Mouse (Mus musculus) skeletal muscle tissue, adult 2 months (tissue): ENCODE data around the gene Fam217b.
A peak's percentile ranks its signal among the peaks of the same experiment; 100 is the strongest.

Source experiments
- DNase-seq: peaks from one replicate; pipeline ENCODE4 v3.0.0-alpha.2; 2012; ENCODE audit warnings: low read depth, low spot score

Fam217b gene

DNA sequence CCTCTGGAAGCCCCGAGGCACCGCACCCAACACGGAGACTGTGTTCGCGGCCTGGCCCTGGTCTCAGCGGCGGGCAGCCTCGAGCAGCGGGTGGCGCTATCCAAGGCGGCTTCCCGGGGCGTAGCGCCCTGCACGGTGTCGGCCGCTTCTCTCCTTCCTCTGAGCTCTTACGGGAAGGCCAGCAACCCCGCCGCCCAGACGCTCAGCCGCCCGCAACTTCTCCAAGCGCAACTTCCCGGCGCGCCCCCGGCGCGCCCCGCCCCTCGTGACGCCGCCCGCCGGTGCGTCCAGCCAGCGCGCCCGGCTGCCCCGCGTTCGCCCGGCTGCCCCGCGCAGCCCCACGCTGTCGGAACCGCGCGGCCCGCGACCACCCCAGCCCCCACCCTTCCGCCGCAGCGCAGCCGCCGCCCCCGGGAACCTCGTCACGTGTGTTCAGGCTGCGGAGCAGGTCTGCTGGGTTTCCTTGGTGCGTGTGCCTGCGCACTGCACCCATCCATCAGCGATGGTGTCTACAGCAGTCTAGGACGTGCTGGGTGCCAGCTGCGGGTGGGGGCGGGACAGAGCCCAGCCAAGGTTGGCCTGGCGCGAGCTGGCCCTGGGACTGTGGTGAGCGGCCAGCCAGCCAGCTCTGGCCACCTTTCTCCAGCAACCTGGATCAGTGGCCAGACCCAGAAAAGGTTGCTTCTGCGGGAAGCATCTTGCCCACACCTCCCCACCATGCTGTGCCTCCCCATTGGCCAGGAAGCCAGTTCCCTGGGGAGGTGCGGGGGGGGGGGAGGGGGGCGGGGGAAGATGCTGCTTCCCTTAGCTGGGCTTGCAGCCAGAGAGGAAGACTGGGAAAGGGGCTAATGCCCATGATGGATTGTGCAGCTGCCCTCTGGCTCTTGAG is at the start of gene Fam217b, which contains the start of gene Ppp1r3d:
Fam217b (plus strand) TSS at position 264 of the 889 bp plus-strand sequence.
Ppp1r3d (minus strand) TSS at position 212 of the 889 bp plus-strand sequence.
- DNase-seq: peak; percentile 53

DNA sequence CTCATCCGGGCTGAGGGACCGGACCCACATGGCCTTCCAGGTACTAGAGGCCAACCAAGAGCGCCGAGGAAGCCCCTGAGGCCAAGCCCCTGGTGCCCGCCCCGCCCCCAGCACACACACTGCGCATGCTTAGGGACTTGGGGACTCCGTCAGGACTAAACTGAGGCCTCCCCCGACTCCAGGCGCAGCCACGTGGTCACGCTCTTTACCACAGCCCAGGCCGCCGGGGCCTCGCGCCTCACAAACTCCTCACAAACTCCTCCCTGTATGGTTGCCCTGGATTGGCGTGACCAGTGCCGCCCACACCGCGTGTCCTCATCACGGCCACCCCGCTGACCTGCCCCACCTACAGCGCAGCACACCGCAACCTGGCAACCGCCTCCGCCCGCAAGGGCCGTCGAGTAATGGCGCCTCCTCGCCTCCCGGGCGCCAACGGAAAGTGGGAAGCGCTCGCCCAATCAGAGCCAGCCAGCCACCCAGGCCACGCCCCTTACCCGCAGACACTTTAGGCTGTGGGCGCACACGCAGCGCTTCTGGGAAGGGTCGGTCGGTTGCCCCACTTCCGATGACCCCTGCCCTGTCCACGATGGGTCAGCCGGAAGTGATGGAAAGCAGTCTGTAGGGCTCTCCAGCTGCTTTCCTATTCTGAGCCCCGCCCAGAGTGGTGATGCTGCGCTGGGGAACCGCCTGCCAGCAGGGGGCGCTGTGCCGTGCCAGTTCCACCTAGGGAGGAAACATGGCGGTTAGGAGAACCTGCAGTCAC is 7.1 kb upstream of the Fam217b start, which contains the start of gene Sycp2:
Sycp2 (minus strand) TSS at position 633 of the 763 bp plus-strand sequence.
- no peak for DNase-seq

DNA sequence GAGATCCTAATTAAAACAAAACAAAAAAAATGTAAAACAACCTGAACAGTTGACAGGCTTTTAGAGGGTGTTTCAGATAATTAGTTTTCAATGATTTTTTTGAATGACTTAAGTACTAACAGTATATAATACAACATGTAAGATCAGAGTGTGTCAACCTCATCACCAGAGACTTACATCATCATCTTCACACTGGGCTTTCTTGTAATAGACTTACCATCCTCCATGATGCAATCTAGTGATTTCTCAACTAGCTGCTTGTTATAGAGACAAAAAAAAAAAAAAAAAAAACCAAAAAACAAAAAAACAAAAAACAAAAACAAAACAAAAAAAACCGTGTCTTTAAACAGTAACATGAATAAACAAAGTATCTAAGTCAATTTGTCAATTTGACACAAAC is 5.3 kb upstream of the Fam217b start:
- no peak for DNase-seq

DNA sequence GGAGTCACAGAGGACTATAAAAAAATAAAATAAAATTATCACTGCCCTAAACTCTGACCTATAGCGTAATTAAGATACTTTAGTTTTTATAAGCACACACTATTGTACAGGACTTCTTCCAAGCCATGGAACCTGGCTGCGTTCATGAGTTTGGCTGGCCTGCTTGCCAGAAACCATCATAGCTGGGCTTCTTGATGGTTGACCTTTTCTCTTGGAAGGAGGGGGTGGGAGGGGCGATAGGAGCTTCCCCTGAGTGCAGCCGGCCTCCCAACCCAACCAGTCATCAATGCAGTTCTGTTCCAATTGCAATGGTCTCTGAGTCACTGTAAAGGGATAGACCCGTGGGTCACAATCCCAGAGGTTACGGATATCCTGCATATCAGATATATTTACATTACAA is 4.0 kb upstream of the Fam217b start:
- DNase-seq: no peak

DNA sequence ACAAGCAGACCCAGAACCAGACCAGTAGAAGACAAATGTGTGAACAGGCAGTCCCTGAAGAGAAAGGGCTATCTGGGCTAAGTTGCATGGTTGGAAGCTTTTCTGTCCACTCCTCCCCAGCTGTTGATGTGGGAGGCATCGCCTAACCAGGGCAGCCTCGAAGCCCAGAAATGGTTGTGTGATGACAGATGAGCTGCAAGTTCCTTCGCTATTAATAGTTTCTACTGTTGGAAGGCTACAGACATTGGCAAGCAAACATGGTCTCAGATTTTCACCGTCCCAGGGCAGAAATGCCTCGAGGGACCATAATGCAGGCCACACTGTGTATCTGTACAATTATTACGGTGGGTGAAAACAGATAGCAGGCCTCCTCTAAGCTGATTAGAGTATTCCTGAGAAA is 1.7 kb upstream of the Fam217b start:
- peak; percentile 83 for DNase-seq

DNA sequence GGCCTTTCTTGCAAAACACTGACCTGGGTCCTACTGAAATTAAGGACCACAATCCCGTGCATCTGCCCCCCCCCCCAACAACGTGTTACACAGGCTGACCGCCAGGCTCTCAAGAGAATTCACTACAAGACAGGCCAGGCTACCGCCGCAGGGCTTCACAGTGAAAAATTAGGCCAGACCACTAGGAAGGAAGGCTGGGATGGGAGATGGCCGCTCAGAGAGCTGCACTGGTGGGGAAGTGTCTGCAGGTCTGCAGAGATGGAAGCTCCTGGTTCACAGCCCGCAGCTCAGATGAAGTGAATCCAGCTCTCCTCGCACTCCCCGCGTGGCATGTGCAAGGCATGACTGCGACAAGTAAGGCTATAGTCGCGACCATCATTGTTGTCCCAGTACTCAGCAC is 1.2 kb upstream of the Fam217b start:
- no peak for DNase-seq

DNA sequence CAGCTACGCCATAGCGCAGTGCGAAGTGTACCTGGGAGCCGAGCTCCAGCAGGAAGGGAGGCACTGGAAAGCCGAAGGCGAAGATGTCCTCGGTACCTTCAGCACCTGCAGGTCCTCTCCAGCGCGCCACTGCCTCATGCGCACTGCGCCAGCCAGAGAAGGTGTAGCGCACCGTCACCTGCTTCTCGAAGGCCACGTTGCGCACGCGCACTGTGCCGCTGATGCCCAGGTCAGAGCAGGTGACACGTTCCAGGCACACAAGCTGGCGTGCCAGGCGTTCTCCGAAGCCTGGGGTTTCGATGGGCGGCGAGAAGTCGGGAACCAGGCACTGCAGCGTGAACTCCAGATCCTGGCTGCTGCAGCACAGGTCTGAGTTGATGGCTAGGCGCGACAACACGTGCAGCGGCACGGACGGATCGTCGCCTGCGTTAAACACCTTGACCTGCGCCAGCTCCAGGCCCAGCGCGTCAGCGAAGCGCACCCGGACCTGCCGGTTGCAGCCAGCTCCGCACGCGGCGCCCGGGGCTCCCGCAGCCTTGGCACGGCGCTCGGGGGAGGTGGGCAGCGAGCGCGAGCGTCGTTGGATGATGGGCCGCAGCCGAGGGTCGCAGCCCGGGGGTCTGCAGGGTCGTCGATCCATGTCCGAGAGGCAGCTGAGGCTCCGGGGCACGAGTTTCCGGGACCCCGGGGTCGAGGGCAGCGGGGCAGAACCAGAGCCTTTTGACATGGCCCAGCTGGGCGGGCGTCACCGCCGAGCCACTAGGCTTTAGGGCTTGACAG is 653 bp upstream of the Fam217b start:
- DNase-seq: no peak

DNA sequence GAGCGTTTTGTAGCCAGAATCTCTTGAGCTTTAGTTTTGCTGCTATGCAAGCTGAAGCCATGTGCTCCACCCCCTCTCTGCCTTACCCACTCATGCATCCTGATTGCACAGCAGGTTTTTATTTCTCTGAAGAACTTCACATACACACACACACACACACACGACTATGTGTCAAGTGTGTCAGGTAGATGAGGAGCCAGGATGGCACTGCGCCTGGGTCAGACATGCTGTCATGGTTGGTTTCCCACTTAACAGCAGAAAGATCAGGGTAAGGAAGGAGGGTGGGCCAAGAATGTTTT is 775 bp downstream of the Fam217b start:
- no peak for DNase-seq

DNA sequence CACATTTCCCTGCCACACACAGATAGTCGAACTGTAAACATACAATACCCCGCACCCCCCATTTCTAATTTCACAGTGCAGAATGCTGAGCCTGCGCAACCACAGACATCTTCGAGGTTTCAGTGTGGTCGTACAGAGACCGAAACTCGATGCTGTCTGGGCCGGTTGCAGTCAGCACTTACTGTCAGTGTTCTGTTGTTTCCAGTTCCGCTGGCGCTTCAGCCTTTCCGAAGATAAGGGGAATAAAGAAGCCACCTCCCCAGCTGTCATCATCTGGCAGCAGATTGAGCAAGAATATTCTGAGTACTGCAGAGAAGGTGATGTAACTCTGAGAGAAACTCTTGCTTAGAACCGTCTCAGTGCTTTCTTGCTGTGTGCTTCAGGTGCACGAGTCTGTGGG is 2.1 kb downstream of the Fam217b start:
- no peak for DNase-seq

DNA sequence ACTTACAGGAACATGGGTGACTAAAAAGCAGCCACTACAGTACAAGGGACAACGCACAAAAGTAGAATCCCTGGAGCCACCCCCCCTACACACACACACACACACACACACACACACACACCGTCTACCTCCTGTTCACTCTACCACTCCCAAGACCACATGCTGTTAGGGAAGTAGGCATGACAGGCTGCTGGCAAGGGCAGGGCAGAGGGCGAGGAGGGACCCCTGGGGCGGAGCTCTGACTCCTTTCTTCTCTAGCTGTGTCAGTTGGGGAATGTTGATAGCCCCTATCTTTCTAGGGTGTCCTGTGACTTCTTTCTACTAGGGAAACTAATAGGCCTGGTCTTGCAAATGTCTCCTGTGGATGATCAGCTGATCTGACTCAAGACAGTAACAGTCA is 2.6 kb downstream of the Fam217b start:
- no peak for DNase-seq

DNA sequence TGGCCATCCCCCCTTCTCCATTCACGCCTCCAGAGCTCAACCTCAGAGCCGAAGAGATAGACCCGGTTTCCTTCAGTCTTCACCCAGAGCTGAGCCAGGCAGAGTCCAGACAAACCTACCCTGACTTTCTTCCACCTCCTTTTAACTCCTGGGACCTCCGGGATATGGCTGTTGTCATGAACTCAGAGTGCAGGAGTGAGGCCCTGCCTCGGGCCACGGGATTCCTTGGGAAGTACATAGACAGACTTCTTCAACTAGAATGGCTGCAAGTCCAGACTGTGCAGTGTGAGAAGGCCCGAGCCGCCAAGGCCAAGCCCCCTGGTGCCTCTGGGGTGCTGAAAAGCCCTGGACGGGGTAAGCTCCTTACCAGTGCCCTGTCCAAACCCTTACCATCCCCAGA is 6.3 kb downstream of the Fam217b start:
- DNase-seq: no peak

DNA sequence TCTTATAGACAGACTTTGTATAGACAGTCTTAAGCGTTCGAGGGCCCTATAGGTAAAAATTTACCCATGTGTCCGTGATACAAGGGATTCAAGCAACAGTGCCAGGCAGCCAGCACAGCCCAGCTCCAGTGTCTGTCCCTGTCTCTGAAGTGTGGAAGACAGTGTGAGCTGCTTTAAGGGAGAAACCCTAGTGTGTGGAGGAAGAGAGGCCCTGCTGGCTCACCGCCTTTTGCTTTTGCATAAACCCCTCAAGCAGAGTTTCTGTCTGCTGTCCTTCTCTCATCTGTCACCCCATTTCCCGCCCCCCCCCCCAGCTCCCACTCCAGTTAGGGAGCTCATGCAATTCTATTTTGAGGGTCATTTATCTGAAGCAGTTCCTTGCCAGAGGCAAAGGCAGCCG is 7.3 kb downstream of the Fam217b start:
- DNase-seq: no peak

DNA sequence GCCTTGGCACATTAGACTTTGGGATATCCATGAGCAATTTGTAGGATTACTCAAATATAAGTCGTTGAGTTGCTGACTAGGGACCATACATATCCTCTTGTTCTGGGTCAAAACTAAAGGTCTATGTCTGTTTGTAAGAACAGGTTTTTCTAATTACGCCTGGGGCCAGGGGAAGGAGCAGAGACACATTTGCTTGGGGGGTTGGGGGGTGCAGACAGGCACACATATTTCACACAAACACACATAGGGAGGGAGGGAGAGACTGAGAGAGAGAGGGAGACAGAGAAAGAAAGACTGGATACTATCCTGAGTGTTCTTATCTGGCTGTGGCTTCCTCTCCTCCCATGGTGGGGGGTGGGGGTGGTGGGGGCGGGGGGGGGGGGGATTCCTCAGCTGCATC is 7.9 kb downstream of the Fam217b start:
- DNase-seq: no peak

DNA sequence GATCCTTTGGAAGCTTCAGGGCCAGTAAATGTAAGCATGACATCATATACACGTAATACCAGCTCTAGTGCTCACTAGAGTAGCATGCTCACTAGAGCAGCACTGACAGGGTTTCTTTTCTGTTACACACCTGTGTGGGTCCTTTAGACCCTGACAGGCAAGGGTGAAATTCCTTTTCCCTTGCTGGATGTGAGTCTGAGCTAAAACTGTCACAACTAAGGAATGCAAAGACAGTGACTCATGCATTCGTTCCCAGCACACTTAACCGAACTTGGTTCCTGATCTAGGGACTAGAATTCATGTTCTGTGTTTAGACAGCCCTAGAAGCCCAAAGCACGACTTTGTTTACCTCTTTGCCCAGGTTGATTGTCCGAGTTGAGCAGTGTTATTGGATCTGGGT is 8.9 kb downstream of the Fam217b start:
- no peak for DNase-seq

DNA sequence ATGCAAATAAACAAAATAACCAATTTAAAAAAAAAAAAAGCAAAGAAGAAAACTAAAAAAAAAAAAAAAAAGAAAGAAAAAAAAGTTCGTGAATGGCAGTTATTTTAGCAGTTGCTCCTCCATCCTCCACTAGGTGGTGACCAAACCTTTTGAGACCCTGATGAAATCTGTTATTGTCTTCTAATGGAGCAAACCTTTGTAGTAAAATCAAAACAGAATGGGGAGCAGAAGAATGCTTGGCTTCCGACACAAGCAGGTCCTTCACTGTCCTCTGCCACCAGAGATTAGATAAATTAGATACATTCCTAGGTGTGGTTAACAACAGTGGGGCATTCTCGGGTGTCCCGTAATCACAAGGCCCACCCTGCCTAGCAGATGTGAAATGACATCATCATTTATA is 11.9 kb downstream of the Fam217b start:
- no peak for DNase-seq

DNA sequence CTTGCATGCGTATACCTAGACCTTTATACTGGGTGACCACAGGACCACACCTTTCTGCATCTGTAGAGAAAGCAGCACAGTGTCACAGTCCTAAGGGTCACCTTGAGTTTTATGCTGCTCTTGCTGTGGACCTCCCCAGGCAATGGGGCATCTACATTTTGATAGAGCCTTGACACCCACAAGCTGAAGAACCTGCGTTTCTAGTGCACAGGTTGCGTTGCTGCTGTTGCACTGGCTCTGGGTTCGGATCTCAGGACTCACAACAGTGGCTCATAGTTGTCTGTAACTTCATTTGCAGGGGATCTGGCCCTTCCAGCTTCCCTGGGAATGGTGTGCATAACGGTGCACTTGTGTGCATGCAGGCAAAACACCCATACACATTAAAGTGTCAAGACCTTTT is 12.9 kb downstream of the Fam217b start:
- DNase-seq: no peak

DNA sequence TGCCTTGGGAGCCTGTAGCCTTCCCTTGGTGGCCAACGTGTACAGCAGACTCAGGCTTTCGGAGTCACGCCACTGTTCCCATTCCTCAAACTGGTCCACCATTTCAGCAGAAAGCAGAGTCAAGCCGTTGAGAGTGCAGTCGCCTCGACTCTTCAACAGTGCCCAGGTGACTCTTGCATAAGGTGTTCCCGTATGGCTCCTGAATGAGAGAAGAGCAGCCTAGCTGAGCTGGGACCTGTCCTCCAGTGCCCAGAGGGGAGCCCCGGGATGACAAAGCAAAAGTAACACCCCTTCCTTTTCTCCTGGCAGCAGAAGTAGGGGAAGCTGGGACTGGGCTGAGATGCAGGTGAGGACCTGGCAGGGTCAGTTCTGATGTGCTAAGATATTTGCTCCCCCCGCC is 13.9 kb downstream of the Fam217b start:
- DNase-seq: no peak

DNA sequence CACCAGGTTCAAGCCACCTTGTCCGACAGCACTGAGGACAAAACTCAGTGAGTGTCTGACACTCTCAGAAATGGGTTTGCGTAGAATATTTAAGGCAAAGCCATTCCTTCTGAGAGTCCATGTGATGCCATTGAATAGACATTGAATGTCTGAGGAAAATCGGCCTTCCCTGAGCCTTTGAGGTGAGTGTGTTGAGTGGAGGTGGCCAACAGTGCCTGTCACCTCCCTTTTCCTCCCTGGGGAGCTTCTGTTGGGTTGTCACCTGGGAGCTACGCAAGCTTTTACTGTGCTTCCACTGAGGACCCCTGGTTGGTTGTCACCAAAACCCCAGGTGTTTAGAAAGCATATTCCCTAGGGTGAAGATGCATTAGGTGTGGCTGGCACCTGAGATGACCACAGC is 14.4 kb downstream of the Fam217b start:
- DNase-seq: no peak

DNA sequence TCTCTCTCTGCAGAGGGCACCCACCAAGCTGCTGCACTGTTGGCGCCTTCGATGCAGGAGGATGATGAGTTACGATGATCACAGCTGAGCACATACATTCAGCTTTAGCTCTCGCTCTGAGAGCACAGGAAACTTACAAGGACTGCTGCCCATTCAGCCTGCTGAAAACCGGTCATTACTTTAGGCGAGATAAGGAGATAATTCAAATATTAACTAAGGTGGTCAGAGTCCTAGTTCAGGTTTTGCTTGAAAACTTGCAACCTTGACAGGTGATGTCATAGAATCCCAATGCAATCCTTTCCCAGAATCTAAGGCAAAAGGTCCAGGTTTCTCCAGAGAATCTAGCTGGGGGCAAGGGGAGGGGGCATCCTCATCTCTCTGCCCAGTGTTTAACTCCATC is 15.1 kb downstream of the Fam217b start:
- no peak for DNase-seq

DNA sequence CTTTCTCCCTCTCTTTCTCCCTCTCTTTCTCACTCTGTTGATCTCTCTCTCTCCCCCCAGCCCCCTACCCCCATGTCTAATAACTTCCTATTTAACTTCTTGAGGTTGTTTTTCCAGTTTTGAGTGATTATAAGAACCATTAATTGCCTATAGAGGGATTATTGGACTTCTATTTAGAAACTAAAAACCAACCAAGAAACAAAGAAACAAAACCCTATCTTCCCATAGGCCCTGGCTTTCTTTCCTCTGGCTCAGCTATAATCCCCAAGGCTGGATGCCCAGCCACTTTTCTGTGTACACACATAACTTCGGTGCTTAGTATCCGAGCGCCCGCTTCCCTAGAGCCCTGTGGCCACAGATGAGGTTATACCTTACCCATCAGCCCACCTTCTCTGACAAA is 15.9 kb downstream of the Fam217b start, which contains the start of gene Cdh26:
Cdh26 (plus strand) TSS at position 301 of the 400 bp plus-strand sequence.
- no peak for DNase-seq

DNA sequence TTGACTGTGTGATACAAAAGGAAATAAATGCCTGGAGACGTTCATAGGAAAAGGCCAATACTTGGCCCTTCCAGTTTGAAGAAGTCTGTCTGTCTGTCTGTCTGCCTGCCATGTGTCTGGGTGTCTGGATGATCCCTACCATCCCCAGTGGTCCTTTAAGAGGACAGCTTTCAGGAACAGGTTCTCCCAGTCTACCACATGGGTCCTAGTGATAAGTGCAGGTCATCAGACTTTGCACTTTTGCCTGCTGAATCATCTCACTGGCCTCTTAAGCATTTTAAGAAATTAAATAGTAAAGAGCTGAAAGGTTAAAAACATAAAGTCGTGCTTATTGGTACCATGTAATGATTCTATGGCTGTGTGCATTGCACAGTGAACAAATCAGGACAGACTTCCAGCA is 19.2 kb downstream of the Fam217b start:
- DNase-seq: no peak

DNA sequence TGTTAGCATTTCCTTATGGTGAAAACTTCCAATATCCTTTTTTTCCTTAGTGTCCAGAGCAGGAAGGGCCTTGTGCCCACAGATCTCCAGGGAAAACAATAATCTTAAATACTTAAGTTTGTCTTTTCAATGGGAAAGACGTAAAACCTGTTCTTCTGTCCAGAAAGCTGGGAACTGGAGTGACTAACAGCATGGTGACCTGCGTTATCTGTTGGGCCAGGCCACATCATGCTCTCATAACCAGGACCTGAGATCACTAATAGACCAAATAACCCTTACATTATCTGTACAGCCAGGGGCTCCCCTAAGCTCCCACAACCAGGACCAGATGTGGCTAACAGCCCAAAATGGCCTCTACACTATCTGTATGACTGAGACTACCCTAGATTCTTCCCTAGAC is 19.6 kb downstream of the Fam217b start:
- no peak for DNase-seq
